Mouse (Mus musculus) stomach, embryonic 16.5 days (tissue): ENCODE measurements around the gene Dlgap1. TPM values are rescaled to one million over a fixed set of nuclear protein-coding genes. Genes with fewer than 3 reads are reported as not detected.

Source experiments
- ATAC-seq: fragments of 200-750 bp; cut with Nextera tagmentation; 2 replicates; pipeline ENCODE4 v1.8.0; 2017; ENCODE audit warnings: moderate number of reproducible peaks, moderate TSS enrichment; ENCODE audit not compliant: insufficient read depth, low FRiP score
- H3K27ac ChIP-seq: fragments of 300-500 bp; sonication (generic); 2 replicates; pipeline ENCODE4 v1.5.1; 2014; ENCODE audit warnings: low read length
- H3K27me3 ChIP-seq: fragments of 300-500 bp; sonication (generic); 2 replicates; pipeline ENCODE4 v1.6.1; 2014; ENCODE audit warnings: low read length, control low read depth, mixed read lengths; ENCODE audit not compliant: control insufficient read depth, insufficient read depth
- H3K36me3 ChIP-seq: fragments of 300-500 bp; sonication (generic); 2 replicates; pipeline ENCODE4 v1.6.1; 2014; ENCODE audit warnings: low read length; ENCODE audit not compliant: control insufficient read depth, insufficient read depth
- H3K4me1 ChIP-seq: fragments of 300-500 bp; sonication (generic); 2 replicates; pipeline ENCODE4 v1.6.1; 2014; ENCODE audit warnings: low read length, control low read depth, mixed read lengths; ENCODE audit not compliant: control insufficient read depth, insufficient read depth
- H3K4me2 ChIP-seq: fragments of 300-500 bp; sonication (generic); 2 replicates; pipeline ENCODE4 v1.6.1; 2014; ENCODE audit warnings: low read depth, low read length, mixed read lengths
- H3K4me3 ChIP-seq: fragments of 300-500 bp; sonication (generic); replicated peaks from 2 replicates; pipeline ENCODE4 v1.5.1; 2014; ENCODE audit warnings: mild to moderate bottlenecking, low read length
- H3K9ac ChIP-seq: fragments of 300-500 bp; sonication (generic); 2 replicates; pipeline ENCODE4 v1.6.1; 2014; ENCODE audit warnings: low read length
- H3K9me3 ChIP-seq: fragments of 300-500 bp; sonication (generic); replicated peaks from 2 replicates; pipeline ENCODE4 v1.6.1; 2016; ENCODE audit warnings: low read length, control low read depth; ENCODE audit not compliant: control insufficient read depth
- WGBS: fragments of 180-500 bp; shearing (Covaris S2); extraction: QIAGEN DNeasy Blood & Tissue Kit; methylation state at CpG from one replicate; pipeline ENCODE4 v1.1.7; 2014; 5-methylcytosine and 5-hydroxymethylcytosine counted together
- polyA plus RNA-seq: library from polyadenylated mRNA; unstranded; fragments of >200 nt; fragmentation: Nextera tagmentation; extraction: Ambion mirVana; gene quantifications from 2 replicates; pipeline ENCODE4 v1.2.1, GENCODE M21; 2015

Dlgap1 gene
- polyA plus RNA-seq, 1 experiment from 2014 or later: 3.2 TPM

GRCm38 (mm10) chr17:70589140-70589539 lies 620.3 kb downstream of the Dlgap1 start:
- Histone ChIP-seq H3K36me3 (no peaks in the 10 kb centered on the region), H3K4me2 (no peak overlapping the region), H3K9me3 (no peaks in the 10 kb centered on the region), H3K27me3 (no peaks in the 10 kb centered on the region), H3K27ac (no peak overlapping the region), H3K4me1 (no peaks in the 10 kb centered on the region), H3K4me3 (no peak overlapping the region), H3K9ac (no peak overlapping the region)
- WGBS: 73% methylated on average over 13 of the region's 13 CpGs
- ATAC-seq: no peak

GRCm38 (mm10) chr17:70590506-70590905 lies 621.6 kb downstream of the Dlgap1 start:
- Histone ChIP-seq H3K4me1 (no peaks in the 10 kb centered on the region), H3K36me3 (no peaks in the 10 kb centered on the region), H3K27ac (no peak overlapping the region), H3K9ac (no peak overlapping the region), H3K4me2 (no peak overlapping the region), H3K27me3 (no peaks in the 10 kb centered on the region), H3K9me3 (no peaks in the 10 kb centered on the region), H3K4me3 (no peak overlapping the region)
- WGBS: 65% methylated on average over 6 of the region's 6 CpGs
- no peak for ATAC-seq

GRCm38 (mm10) chr17:70594277-70594676 lies 625.4 kb downstream of the Dlgap1 start:
- no peak overlapping the region for H3K4me2 ChIP-seq
- H3K27me3 ChIP-seq: no peaks in the 10 kb centered on the region
- H3K4me1 ChIP-seq: no peaks in the 10 kb centered on the region
- ATAC-seq: no peak
- WGBS: 42% methylated on average over 1 of the region's 1 CpGs
- H3K9me3 ChIP-seq: no peaks in the 10 kb centered on the region
- H3K9ac ChIP-seq: no peak overlapping the region
- H3K27ac ChIP-seq: no peak overlapping the region
- H3K36me3 ChIP-seq: no peaks in the 10 kb centered on the region
- no peak overlapping the region for H3K4me3 ChIP-seq

GRCm38 (mm10) chr17:70596326-70596725 lies 627.5 kb downstream of the Dlgap1 start:
- Histone ChIP-seq H3K9me3 (no peaks in the 10 kb centered on the region), H3K4me1 (no peaks in the 10 kb centered on the region)
- ATAC-seq: no peak

GRCm38 (mm10) chr17:70600462-70600861 lies 631.6 kb downstream of the Dlgap1 start:
- Histone ChIP-seq H3K9me3 (no peaks in the 10 kb centered on the region), H3K27me3 (no peaks in the 10 kb centered on the region), H3K4me3 (no peak overlapping the region), H3K27ac (no peak overlapping the region), H3K36me3 (no peaks in the 10 kb centered on the region), H3K4me2 (no peak overlapping the region), H3K9ac (no peak overlapping the region), H3K4me1 (no peaks in the 10 kb centered on the region)
- WGBS: 78% methylated on average over 6 of the region's 6 CpGs
- no peak for ATAC-seq

More at GRCm38 (mm10) chr17:70596326-70596725, 627.5 kb downstream of the Dlgap1 start:
- H3K9ac ChIP-seq: no peak overlapping the region
- no peak overlapping the region for H3K4me2 ChIP-seq
- H3K27ac ChIP-seq: no peak overlapping the region
- 84% methylated on average over 2 of the region's 2 CpGs for WGBS
- H3K27me3 ChIP-seq: no peaks in the 10 kb centered on the region
- no peak overlapping the region for H3K4me3 ChIP-seq
- H3K36me3 ChIP-seq: no peaks in the 10 kb centered on the region

- Histone ChIP-seq H3K4me1 (no peaks in the 10 kb centered on the region), H3K36me3 (no peaks in the 10 kb centered on the region), H3K9ac (no peak overlapping the region), H3K27ac (no peak overlapping the region), H3K4me2 (no peak overlapping the region), H3K4me3 (no peak overlapping the region), H3K27me3 (no peaks in the 10 kb centered on the region), H3K9me3 (no peaks in the 10 kb centered on the region)
- ATAC-seq: no peak
- whole genome bisulfite sequencing: 74% methylated on average over 7 of the region's 7 CpGs
Measured at GRCm38 (mm10) chr17:70602051-70602450, 633.2 kb downstream of the Dlgap1 start.

GRCm38 (mm10) chr17:70605659-70606058 lies 636.8 kb downstream of the Dlgap1 start:
- no peak for ATAC-seq
- 73% methylated on average over 5 of the region's 5 CpGs for WGBS

GRCm38 (mm10) chr17:70612171-70612570 lies 643.3 kb downstream of the Dlgap1 start:
- ATAC-seq: no peak
- no peak overlapping the region for H3K4me3 ChIP-seq
- no peaks in the 10 kb centered on the region for H3K36me3 ChIP-seq
- 77% methylated on average over 6 of the region's 6 CpGs for WGBS
- no peaks in the 10 kb centered on the region for H3K4me1 ChIP-seq
- H3K4me2 ChIP-seq: no peak overlapping the region
- no peaks in the 10 kb centered on the region for H3K9me3 ChIP-seq
- H3K9ac ChIP-seq: no peak overlapping the region
- no peak overlapping the region for H3K27ac ChIP-seq
- no peaks in the 10 kb centered on the region for H3K27me3 ChIP-seq

More at GRCm38 (mm10) chr17:70605659-70606058, 636.8 kb downstream of the Dlgap1 start:
- Histone ChIP-seq H3K27me3 (no peaks in the 10 kb centered on the region), H3K4me1 (no peaks in the 10 kb centered on the region), H3K9ac (no peak overlapping the region), H3K27ac (no peak overlapping the region), H3K4me2 (no peak overlapping the region), H3K36me3 (no peaks in the 10 kb centered on the region), H3K4me3 (no peak overlapping the region), H3K9me3 (no peaks in the 10 kb centered on the region)

GRCm38 (mm10) chr17:70613897-70614296 lies 645.0 kb downstream of the Dlgap1 start:
- WGBS: 68% methylated on average over 7 of the region's 7 CpGs
- Histone ChIP-seq H3K36me3 (no peaks in the 10 kb centered on the region), H3K27ac (no peak overlapping the region), H3K4me1 (no peaks in the 10 kb centered on the region), H3K27me3 (no peaks in the 10 kb centered on the region), H3K9me3 (no peaks in the 10 kb centered on the region), H3K4me3 (no peak overlapping the region), H3K9ac (no peak overlapping the region), H3K4me2 (no peak overlapping the region)
- ATAC-seq: no peak
